Comparison of ENCODE assay signal across 22 mouse cellular contexts in genomic region chr5:39412756-39413155, GRCm38 (mm10).
A peak's percentile ranks its signal among the peaks of the same experiment; 100 is the strongest.
DNase-seq lines count a peak whose midpoint lies in the region; ATAC-seq and TF ChIP-seq lines count a peak whose summit lies in the region.
"Had no signal": no experiment of that assay in that cellular context is flagged by ENCODE, and none has a peak within 500 bp of the region (broad histone marks: within the 10 kb centered on the region; RNA-seq: fewer than 3 reads in every experiment).

No protein-coding gene starts in this region.

- H3K36me3 ChIP-seq in midbrain, embryonic 11.5 days (ENCODE audit: control insufficient read depth, insufficient read depth, low read length), result no peaks in the 10 kb centered on the region
- H3K36me3 ChIP-seq in midbrain, embryonic 16.5 days (ENCODE audit: control insufficient read depth, insufficient read depth, low read length), result no peaks in the 10 kb centered on the region
- H3K36me3 ChIP-seq: G1E had no signal

- in situ Hi-C loops in Patski (cut with MboI; ENCODE audit: low pct_unique_long_range_greater_than_20kb), result no loop called here

- H3K4me2 ChIP-seq in midbrain, embryonic 11.5 days, result no peak overlapping the region
- H3K4me2 ChIP-seq in midbrain, embryonic 16.5 days (ENCODE audit: low read length), result no peak overlapping the region

- POLR2A ChIA-PET in Patski (lab: Charles Lee), result interaction anchor here (0.7 kb wide), 1 partner anchor 149 kb away, joined by 10 read pairs; no protein-coding TSS in a partner anchor

- H3K9ac ChIP-seq in midbrain, embryonic 11.5 days (ENCODE audit: low read length), result no peak overlapping the region
- no peak overlapping the region for H3K9ac ChIP-seq in midbrain, embryonic 16.5 days (ENCODE audit: low read depth, low read length)

- no peaks in the 10 kb centered on the region for H3K27me3 ChIP-seq in midbrain, embryonic 11.5 days (ENCODE audit: control insufficient read depth, insufficient read depth, low read length)
- H3K27me3 ChIP-seq in midbrain, embryonic 16.5 days (ENCODE audit: control insufficient read depth, insufficient read depth, low read depth, low read length), result no peaks in the 10 kb centered on the region
- H3K27me3 ChIP-seq in Patski, result no peaks in the 10 kb centered on the region
- H3K27me3 ChIP-seq: CH12.LX had no signal

- 47% methylated on average over 5 of the region's 5 CpGs for WGBS in midbrain, embryonic 11.5 days
- 48% methylated on average over 5 of the region's 5 CpGs for WGBS in midbrain, embryonic 16.5 days

- no peaks in the 10 kb centered on the region for H3K9me3 ChIP-seq in midbrain, embryonic 11.5 days (ENCODE audit: control insufficient read depth, low read length)
- H3K9me3 ChIP-seq in midbrain, embryonic 16.5 days (replicated peaks; ENCODE audit: control insufficient read depth, low read length, poor library complexity, severe bottlenecking), result no peaks in the 10 kb centered on the region

- no peak overlapping the region for H3K4me3 ChIP-seq in midbrain, embryonic 11.5 days (ENCODE audit: low read depth, low read length)
- no peak overlapping the region for H3K4me3 ChIP-seq in midbrain, embryonic 16.5 days (ENCODE audit: low read depth, low read length)

- CTCF ChIA-PET in Patski (lab: Charles Lee), result interaction anchor here (1.4 kb wide), 1 partner anchor 14 kb away, joined by 4 read pairs; no protein-coding TSS in a partner anchor

- peak; percentile 75 for DNase-seq in midbrain, embryonic 11.5 days (ENCODE audit: low spot score, missing footprints)
- DNase-seq in Muller cell, postnatal 12 days (ENCODE audit: inconsistent ontology term), result peak; percentile 57
- DNase-seq in Patski (ENCODE audit: low read depth, low spot score), result peak; percentile 89
- no peak for DNase-seq in thymus, postnatal 14 days
- DNase-seq in kidney, postnatal 14 days, result no peak
- DNase-seq: adrenal gland, adult 2 months; adrenal gland, adult 8-10 months; adrenal gland, postnatal 10 days; adrenal gland, postnatal 14 days; adrenal gland, postnatal 25 days; adrenal gland, postnatal 36 days; B cell, adult 2 months; cerebellum, adult 11 months; cerebellum, adult 11-12 months; cerebellum, adult 18-20 months; cerebellum, adult 2 months; cerebellum, adult 8-10 months had no signal

- H3K4me1 ChIP-seq in midbrain, embryonic 11.5 days (ENCODE audit: control insufficient read depth, insufficient read depth, low read length), result no peaks in the 10 kb centered on the region; the same call in 1 of the 2 replicates
- no peaks in the 10 kb centered on the region for H3K4me1 ChIP-seq in midbrain, embryonic 16.5 days (ENCODE audit: control insufficient read depth, insufficient read depth, low read length)

- no peak for TF ChIP-seq CTCF in Patski (IDR thresholded peaks at IDR 0.05)

- H3K27ac ChIP-seq in midbrain, embryonic 11.5 days (ENCODE audit: low read depth, low read length), result no peak overlapping the region
- no peak overlapping the region for H3K27ac ChIP-seq in midbrain, embryonic 16.5 days (ENCODE audit: low read length)

- no peak for ATAC-seq in midbrain, embryonic 11.5 days (ENCODE audit: low FRiP score)
- ATAC-seq in midbrain, embryonic 16.5 days, result no peak
- peak; percentile 91 for ATAC-seq in Patski
- ATAC-seq: activated CD4-positive, CD25-positive, alpha-beta regulatory T cell, adult 4 months; CD4-positive, CD25-positive, alpha-beta regulatory T cell, adult 4 months had no signal

Comparison
In these comparisons a context has a peak if more than half of its experiments do, and no peak if none do; other contexts are left out.
1. DNase-seq: peak in midbrain, embryonic 11.5 days (single experiment), Muller cell, postnatal 12 days (single experiment) and Patski (single experiment); none in thymus, postnatal 14 days (single experiment) and kidney, postnatal 14 days (single experiment).